Mouse (Mus musculus): Measurements from ENCODE around the gene Gfy. TPM values are rescaled to one million over a fixed set of nuclear protein-coding genes. Genes with fewer than 3 reads are reported as not detected.
A peak's percentile ranks its signal among the peaks of the same experiment; 100 is the strongest.

The Gfy gene
- total RNA-seq (2021), result not detected in 2 replicates
- long read RNA-seq, experiment 1, result 0 reads
- long read RNA-seq, experiment 2, result 0 reads

GRCm38 (mm10) chr7:45179469-45179868 is at the start of gene Gfy:
TSS of gene Gfy (minus strand) at chr7:45179569.
- DNase-seq, result no peak

GRCm38 (mm10) chr7:45229046-45229445 is 49.7 kb upstream of the Gfy start:
- DNase-seq, result no peak

GRCm38 (mm10) chr7:45228548-45228947 is 49.2 kb upstream of the Gfy start:
- DNase-seq, result no peak

GRCm38 (mm10) chr7:45226421-45226820 is 47.1 kb upstream of the Gfy start:
- DNase-seq, result no peak

GRCm38 (mm10) chr7:45224826-45225225 is 45.5 kb upstream of the Gfy start:
- no peak for DNase-seq

- no peak for DNase-seq
Observed at GRCm38 (mm10) chr7:45221680-45222079, 42.3 kb upstream of the Gfy start.

- DNase-seq, result peak; percentile 74
Observed at GRCm38 (mm10) chr7:45216442-45217183, 37.2 kb upstream of the Gfy start.

GRCm38 (mm10) chr7:45215673-45216441 is 36.5 kb upstream of the Gfy start, which contains the start of gene Tead2:
TSS of gene Tead2 (plus strand) at chr7:45215753.
- peak; percentile 76 for DNase-seq

- DNase-seq, result no peak
Observed at GRCm38 (mm10) chr7:45213708-45214107, 34.3 kb upstream of the Gfy start.

- no peak for DNase-seq
Observed at GRCm38 (mm10) chr7:45212356-45212755, 33.0 kb upstream of the Gfy start.

- DNase-seq, result peak; percentile 37
Observed at GRCm38 (mm10) chr7:45211851-45212251, 32.5 kb upstream of the Gfy start, which contains the start of gene Dkkl1. TSS of gene Dkkl1 (minus strand) at chr7:45212147.

- no peak for DNase-seq
Observed at GRCm38 (mm10) chr7:45211070-45211469, 31.7 kb upstream of the Gfy start.

- DNase-seq, result no peak
Observed at GRCm38 (mm10) chr7:45208260-45208659, 28.9 kb upstream of the Gfy start.

GRCm38 (mm10) chr7:45204380-45205143 is 25.2 kb upstream of the Gfy start, which contains the start of gene Ccdc155:
TSS of gene Ccdc155 (minus strand) at chr7:45204892.
- peak; percentile 92 for DNase-seq

GRCm38 (mm10) chr7:45202654-45203053 is 23.3 kb upstream of the Gfy start:
- DNase-seq, result no peak

GRCm38 (mm10) chr7:45198961-45199360 is 19.6 kb upstream of the Gfy start:
- no peak for DNase-seq

GRCm38 (mm10) chr7:45198435-45198834 is 19.1 kb upstream of the Gfy start:
- peak; percentile 86 for DNase-seq

- no peak for DNase-seq
Observed at GRCm38 (mm10) chr7:45196994-45197393, 17.6 kb upstream of the Gfy start.

GRCm38 (mm10) chr7:45196176-45196535 is 16.8 kb upstream of the Gfy start:
- DNase-seq, result no peak

GRCm38 (mm10) chr7:45195341-45196175 is 16.2 kb upstream of the Gfy start:
- DNase-seq, result no peak

All from adrenal gland, postnatal 14 days (tissue).